Mouse (Mus musculus): ENCODE results near the gene Cyp4v3.

Cyp4v3 gene

DNA sequence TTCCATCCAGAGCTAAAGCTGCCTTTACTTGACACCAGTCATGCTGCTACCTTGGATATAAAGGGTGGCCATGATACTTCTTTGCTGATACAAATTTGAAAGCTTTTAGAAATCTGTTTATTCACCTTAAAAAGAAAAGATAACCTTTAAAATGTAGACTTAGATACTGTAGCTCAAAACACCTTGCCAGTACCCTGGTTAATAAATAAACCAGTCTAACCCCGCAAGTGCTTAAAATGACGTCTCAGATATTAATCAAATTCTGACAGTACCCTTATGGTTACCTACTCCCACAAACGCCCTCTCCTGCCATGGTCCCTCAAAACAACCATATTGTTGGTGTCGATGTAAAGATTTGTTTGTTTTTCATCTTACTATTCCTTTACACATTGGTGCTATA is 8.9 kb downstream of the Cyp4v3 start:
- no peak for ATAC-seq (ENCODE audit: insufficient number of reproducible peaks, low FRiP score, low TSS enrichment)

DNA sequence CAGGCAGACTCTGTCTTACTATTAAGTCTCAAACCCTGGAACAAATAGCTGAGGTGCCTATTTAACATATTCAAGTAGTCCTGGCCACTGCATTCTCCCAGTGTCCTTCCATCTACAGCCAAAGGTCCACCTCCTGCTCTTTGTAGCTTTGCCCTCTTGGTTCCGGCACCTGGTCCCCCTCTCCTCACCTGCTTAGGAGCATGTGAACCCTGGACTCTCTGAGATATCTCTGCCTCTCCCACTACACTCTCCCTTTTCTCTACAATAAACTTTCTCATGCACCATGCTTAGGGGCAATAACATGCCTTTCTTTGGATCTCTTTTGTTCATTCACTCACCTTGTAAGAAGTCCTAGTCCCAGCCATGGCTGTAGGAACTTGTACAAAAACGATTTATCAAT is 11.7 kb downstream of the Cyp4v3 start:
- ATAC-seq (ENCODE audit: insufficient number of reproducible peaks, low FRiP score, low TSS enrichment): no peak

GRCm38 (mm10) chr8:45320930-45321329 is 12.1 kb downstream of the Cyp4v3 start:
- ATAC-seq (ENCODE audit: insufficient number of reproducible peaks, low FRiP score, low TSS enrichment): no peak

DNA sequence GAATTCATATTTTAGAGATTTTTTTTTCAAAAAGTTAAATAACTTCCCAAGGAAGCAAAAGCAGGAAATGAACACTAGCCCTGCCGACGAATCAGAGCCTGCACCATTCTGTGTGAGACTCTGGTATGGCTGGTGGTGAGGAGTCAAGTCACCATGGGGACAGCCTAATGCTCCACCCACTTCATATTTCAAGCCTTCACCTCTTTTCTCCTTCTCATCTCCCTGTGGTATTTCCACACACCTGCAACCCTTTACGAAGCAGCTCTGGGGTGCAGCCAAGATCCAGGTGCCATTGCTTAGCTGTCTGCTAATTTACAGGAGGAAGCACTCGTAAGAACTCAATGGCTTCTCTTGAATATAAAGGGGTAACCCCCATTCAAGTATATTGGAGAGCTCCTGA is 22.0 kb downstream of the Cyp4v3 start:
- ATAC-seq (ENCODE audit: insufficient number of reproducible peaks, low FRiP score, low TSS enrichment): no peak

DNA sequence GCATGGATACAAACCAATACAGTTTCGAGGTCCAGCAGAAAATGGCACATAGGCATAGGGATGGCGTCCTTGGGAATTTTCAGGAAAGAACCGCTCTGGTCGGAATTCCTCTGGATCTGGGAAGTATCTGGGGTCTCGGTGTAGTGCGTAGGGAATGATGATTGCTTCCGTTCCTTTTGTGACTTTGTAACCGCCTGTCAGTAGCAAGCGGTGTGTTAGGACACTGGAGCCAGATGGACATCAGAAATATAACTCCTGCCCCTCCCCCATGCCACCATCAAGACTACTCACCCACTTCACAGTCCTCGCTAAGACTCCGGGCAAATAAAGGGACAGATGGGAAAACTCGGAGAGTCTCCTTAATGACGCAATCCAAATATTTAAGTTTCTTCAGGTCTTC is 24.6 kb downstream of the Cyp4v3 start, which contains the start of gene Gm45753:
Gm45753 (minus strand) TSS at position 101 of the 400 bp plus-strand sequence.
- ATAC-seq (ENCODE audit: insufficient number of reproducible peaks, low FRiP score, low TSS enrichment): no peak

DNA sequence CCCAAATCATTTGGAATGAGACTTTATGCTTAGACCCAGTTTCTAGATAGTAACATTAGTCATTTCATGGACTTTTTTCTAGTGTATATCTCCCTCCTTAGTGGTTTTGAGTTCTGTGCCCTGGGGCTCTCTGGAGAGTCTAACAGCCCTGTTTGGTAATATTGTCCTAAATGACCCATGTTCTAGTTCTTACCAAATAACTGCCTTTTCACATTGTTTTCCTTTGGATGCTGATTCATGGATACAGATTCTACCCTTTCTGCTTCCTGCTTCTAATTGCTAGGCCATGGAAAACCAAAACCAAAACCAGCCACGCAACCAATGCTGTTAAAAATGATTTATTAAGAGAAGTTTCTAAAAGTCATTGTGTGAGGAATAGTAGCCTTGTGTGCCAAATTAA is 27.5 kb downstream of the Cyp4v3 start:
- no peak for ATAC-seq (ENCODE audit: insufficient number of reproducible peaks, low FRiP score, low TSS enrichment)

- no peak for ATAC-seq (ENCODE audit: insufficient number of reproducible peaks, low FRiP score, low TSS enrichment)
Observed at GRCm38 (mm10) chr8:45304354-45304753, 28.7 kb downstream of the Cyp4v3 start.

DNA sequence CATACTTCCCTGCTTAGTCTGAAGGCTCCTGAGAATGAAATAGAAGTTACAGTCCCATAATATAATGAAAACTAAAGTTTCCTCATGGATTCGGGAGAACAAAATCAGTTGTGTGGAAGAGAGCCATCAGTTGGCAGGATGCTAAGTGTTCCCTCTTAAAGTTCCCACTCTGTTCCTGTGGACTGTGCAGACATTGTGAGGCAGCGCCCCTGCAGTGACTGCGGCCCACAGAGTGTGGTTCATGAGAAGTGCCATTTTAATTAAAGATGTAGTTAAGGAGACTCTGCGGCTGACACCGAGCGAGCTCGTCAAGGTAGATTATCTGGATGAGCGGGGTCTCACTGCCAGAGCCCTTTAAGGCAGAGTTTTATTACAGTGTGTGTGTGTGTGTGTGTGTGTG is 30.6 kb downstream of the Cyp4v3 start:
- ATAC-seq (ENCODE audit: insufficient number of reproducible peaks, low FRiP score, low TSS enrichment): no peak

DNA sequence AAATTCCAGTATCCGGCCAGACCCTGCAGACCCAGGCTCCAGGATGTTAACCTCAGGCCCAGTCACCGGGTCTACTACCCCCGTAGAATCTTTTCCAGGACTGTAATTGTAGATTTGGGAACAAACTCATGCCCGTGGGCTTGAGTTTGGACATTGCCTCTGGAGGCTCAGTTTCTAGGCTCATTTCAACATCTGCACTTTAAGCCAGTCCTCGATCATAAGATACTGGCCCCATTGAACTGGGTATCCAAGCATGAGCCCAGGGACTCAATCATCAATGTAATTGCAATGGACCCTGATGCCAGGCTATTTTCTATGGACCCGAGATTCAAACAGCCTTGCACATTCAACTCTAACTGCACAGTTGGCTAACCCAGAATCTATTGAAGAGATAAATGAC is 37.7 kb downstream of the Cyp4v3 start:
- no peak for ATAC-seq (ENCODE audit: insufficient number of reproducible peaks, low FRiP score, low TSS enrichment)

DNA sequence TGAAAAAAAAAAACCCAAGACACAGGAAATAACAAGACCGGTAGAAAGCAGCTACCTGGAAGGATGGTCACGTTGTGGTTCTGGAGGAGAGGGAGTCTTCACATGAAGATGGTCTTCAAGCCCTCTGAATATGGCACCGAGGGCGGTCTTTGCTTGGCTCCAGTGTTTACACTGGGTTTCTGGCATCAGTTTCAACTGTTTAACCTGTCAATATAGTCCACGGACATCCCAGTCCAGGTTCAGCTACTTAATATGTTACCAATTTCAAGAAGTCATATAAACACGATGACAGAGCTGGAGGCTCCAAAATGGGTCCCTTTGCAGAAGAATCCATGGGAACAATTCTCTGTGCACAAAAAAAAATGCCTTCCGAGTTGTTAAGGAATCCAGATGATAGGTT is 38.3 kb downstream of the Cyp4v3 start, which contains the start of gene Klkb1:
Klkb1 (minus strand) TSS at position 173 of the 400 bp plus-strand sequence.
- no peak for ATAC-seq (ENCODE audit: insufficient number of reproducible peaks, low FRiP score, low TSS enrichment)

DNA sequence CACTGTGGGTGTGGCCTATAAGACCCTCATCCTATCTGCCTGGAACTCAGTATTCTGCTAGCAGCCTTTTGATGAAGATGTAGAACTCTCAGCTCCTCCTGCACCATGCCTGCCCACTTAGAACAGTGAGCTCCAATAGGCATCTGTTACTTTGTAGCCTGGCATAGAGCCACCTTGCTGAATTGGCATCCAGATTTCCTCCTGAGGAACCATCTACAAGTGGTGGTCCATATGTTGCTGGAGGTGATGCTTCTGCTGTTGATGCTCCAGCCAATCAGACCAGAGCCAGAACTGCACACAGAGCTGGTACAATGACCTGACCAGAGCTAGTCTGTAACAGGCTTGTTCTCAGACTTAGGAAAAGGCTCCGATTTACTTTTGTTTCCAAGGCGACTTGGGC is 41.2 kb downstream of the Cyp4v3 start:
- no peak for ATAC-seq (ENCODE audit: insufficient number of reproducible peaks, low FRiP score, low TSS enrichment)

DNA sequence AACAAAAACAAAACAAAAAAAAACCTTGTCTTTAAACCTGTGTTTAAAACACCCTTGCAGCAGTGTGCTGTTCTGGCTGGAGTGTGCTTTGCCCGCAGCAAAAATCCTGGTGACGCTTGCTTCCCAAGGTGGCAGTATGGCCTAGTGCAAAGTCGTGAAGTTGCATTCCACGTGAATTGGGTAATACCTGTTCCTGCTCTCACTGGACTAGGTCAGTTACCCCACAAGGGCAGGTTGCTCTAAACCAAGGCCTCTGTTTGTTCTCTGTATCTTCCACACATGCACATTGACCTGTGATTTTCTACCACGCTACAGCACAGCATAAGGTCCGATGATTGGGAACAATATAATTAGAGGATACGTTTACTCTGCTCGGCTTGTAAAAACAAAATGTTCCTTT is 51.4 kb downstream of the Cyp4v3 start:
- ATAC-seq (ENCODE audit: insufficient number of reproducible peaks, low FRiP score, low TSS enrichment): no peak

GRCm38 (mm10) chr8:45277453-45277852 is 55.6 kb downstream of the Cyp4v3 start:
- ATAC-seq (ENCODE audit: insufficient number of reproducible peaks, low FRiP score, low TSS enrichment): no peak

DNA sequence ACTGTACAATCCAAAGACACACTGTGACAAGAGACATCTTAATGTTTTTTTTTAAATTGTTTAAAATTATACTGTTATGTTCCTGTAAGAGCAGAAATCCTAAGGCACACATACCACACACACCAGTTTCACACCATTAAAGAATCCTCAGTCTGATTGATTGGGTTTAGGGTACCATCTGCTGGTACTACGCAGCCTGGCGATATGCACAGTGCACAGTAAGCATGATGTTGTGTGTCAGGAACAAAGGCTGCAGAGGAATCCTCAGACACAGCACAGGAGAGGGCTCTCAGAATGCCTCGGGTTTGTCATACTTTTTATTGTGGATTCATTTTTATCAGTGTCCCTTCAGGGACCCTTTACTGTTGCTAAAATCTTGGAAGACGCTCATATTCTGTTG is 58.7 kb downstream of the Cyp4v3 start:
- no peak for ATAC-seq (ENCODE audit: insufficient number of reproducible peaks, low FRiP score, low TSS enrichment)

GRCm38 (mm10) chr8:45269056-45269455 is 64.0 kb downstream of the Cyp4v3 start:
- no peak for ATAC-seq (ENCODE audit: insufficient number of reproducible peaks, low FRiP score, low TSS enrichment)

- ATAC-seq (ENCODE audit: insufficient number of reproducible peaks, low FRiP score, low TSS enrichment): no peak
Observed at GRCm38 (mm10) chr8:45268485-45268884, 64.5 kb downstream of the Cyp4v3 start.

DNA sequence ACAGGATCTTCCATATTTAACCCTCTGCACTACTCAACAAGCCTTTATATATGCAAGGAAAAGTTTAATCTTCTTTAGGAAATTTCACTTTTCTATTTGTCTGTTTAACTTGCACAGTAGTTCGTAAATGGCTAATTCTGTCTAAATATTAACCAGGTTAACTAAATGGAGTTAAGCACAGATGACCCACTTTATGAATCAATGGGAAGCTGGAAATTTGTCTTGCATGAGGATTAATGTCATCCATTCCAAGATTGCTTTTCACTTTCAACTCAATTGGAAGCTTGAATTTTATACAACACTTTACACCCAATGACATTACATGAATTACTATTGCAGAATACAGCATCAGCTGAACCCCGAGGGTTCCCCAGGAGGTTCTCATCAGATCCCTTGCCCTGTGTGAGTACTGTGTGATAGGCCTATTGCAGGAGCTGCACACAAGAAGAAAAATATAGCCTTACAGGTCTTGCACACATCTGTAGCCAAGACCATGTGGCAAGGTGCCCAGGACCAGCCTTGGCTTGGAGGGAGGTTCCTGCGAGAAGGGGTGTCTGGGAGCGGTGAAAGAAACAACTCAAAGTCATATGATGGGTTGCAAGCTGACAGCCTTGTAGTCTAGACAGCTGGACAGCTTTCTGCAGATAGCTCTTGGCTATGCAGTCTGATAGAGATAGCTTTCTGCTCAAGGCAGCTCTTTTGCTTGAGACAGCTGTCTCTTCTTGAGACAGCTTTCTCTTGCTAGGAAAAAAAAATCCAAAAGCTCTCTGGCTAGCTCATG is 65.2 kb downstream of the Cyp4v3 start:
- ATAC-seq (ENCODE audit: insufficient number of reproducible peaks, low FRiP score, low TSS enrichment): no peak

DNA sequence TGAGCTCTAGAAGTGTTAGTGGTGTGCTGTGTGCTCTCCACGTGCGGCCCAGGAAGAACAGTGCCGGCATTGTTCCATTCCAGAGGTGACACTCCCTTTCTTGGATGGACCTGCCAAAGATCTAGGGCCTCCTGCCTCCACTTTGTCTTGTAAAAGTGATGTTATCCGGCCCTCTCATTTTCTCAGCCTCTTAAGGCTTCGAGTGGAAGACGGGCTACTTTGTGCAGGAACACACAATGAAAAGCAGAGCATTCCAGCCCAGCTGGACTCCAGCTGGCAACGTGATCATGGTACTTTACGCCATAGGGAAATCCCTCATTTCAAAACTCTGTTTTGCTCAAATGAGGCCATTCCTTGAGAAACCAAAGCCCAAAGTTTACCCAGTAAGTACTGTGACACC is 66.0 kb downstream of the Cyp4v3 start:
- no peak for ATAC-seq (ENCODE audit: insufficient number of reproducible peaks, low FRiP score, low TSS enrichment)

DNA sequence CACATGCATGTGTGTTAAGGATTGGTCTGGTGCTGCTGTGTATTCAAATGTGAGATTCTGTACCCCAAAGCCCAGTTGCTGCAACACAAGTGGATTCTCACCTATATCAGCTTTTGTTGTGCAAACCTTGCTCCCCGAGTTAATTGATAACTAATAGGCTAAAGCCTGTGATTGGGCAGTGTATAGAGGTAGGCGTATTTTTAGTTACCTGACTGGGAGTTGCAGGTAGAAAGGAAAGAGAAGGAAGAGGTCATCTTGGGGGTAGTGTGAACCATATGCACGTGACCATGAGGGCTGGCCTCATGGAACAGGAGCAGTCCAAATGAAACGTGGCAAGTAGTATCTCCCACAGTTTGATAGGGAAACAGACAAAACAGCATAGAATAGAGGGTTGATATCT is 68.1 kb downstream of the Cyp4v3 start:
- ATAC-seq (ENCODE audit: insufficient number of reproducible peaks, low FRiP score, low TSS enrichment): no peak

DNA sequence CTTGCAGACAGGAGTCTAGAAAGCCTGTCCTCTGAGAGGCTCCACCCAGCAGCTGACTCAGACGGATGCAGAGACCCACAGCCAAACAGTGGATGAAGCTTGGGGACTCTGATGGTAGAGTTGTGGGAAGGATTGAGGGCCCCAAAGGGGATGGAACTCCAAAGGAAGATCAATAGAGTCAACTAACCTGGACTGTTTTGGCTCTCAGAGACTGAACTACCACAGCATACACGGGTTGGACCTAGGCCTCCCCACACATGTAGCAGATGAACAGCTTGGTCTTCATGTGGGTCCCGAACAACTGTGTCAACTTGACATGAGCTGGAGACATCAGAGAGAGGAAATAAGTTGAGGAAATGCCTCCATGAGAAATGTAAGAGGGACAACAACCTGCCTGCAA is 70.2 kb downstream of the Cyp4v3 start:
- no peak for ATAC-seq (ENCODE audit: insufficient number of reproducible peaks, low FRiP score, low TSS enrichment)

DNA sequence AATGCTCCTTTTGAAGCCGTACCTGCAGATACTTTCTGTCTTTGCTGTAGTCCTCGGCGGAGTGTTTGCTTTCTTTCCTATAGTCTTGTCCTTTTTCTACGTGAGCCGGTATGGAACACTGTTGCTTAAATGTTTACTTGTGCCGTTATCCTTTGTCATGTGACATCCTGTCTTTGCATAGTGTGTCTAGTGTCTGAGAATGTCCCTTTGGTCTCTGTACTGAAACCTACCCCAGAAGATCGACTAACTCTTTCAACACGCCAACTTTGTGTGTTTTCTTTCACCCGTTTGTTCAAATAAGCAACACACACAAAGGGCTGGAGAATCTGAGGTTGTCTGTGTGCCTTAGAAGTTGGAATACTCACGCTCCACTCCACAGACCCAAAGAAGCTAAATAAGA is 71.1 kb downstream of the Cyp4v3 start, which contains the start of gene F11:
F11 (minus strand) TSS at position 112 of the 400 bp plus-strand sequence.
- no peak for ATAC-seq (ENCODE audit: insufficient number of reproducible peaks, low FRiP score, low TSS enrichment)

DNA sequence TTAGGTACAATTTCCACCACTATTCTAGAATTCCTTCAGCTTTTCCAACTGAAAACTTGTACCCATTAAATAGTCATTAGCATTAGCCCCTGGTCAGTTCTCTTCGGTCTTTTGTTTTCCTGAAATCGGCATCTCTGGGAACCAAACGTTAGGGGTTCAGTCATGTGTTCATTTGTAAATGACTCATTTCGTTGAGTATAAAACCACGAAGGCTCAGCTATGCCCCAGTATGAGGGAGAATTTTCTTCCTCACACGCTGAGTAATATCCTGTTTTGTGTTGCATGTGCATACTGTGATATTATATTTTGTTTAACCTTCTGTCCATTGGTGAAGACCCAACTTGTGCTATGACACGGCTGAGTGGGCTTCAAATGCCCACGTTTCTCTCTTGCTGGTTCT is 74.6 kb downstream of the Cyp4v3 start:
- ATAC-seq (ENCODE audit: insufficient number of reproducible peaks, low FRiP score, low TSS enrichment): no peak

Measured in cerebellum, adult (tissue).